Mouse (Mus musculus) MEL (cell line): Measurements from ENCODE around the gene Poll. TPM values are rescaled to one million over a fixed set of nuclear protein-coding genes. Genes with fewer than 3 reads are reported as not detected.

Source experiments
- DNase-seq: peaks from one replicate; pipeline ENCODE4 v3.0.0; 2011; ENCODE audit warnings: low read depth, low spot score
- H3K27ac ChIP-seq: 2 replicates; pipeline ENCODE4 v1.5.1; 2012; ENCODE audit warnings: low read depth, mild to moderate bottlenecking, control low read depth, low read length, moderate library complexity; ENCODE audit not compliant: control insufficient read depth
- H3K27me3 ChIP-seq, 2 experiments: fragments of 150-350 bp in 1 of 2; sonication (generic) in 1 of 2; 2 replicates each; pipeline ENCODE4 v1.6.1; 2012; ENCODE audit warnings: low read length in 2 of 2, mild to moderate bottlenecking in 2 of 2, improper control_type of control experiment in 1 of 2, moderate library complexity in 1 of 2; ENCODE audit not compliant: insufficient read depth in 2 of 2, control insufficient read depth in 1 of 2
- H3K36me3 ChIP-seq, 2 experiments: 2 replicates each; pipeline ENCODE4 v1.6.1; 2012 to 2014; ENCODE audit warnings: low read length in 2 of 2, improper control_type of control experiment in 1 of 2, inconsistent platforms in 1 of 2, mild to moderate bottlenecking in 1 of 2; ENCODE audit not compliant: insufficient read depth in 2 of 2, control insufficient read depth in 1 of 2
- H3K4me1 ChIP-seq, 2 experiments: fragments of 150-350 bp in 1 of 2; sonication (generic) in 1 of 2; 2 replicates each; pipeline ENCODE4 v1.6.1; 2012; ENCODE audit warnings: low read length in 2 of 2, improper control_type of control experiment in 1 of 2, mild to moderate bottlenecking in 1 of 2; ENCODE audit not compliant: insufficient read depth in 2 of 2, control insufficient read depth in 1 of 2
- H3K4me3 ChIP-seq, 2 experiments: fragments of 150-350 bp in 1 of 2; sonication (generic) in 1 of 2; 2 replicates each; pipeline ENCODE4 v1.5.1; 2012; ENCODE audit warnings: low read depth in 2 of 2, low read length in 2 of 2, mild to moderate bottlenecking in 2 of 2, moderate library complexity in 2 of 2, control low read depth in 1 of 2, improper control_type of control experiment in 1 of 2; ENCODE audit not compliant: control insufficient read depth in 1 of 2, insufficient read depth in 1 of 2
- H3K79me2 ChIP-seq: 2 replicates; pipeline ENCODE4 v1.6.1; 2012; ENCODE audit warnings: mild to moderate bottlenecking, low read length, moderate library complexity; ENCODE audit not compliant: control insufficient read depth, poor library complexity, insufficient read depth
- H3K9ac ChIP-seq: 2 replicates; pipeline ENCODE4 v1.6.1; 2012; ENCODE audit warnings: low read depth, mild to moderate bottlenecking, control low read depth, low read length, moderate library complexity; ENCODE audit not compliant: control insufficient read depth, poor library complexity, severe bottlenecking
- H3K9me3 ChIP-seq: fragments of 150-350 bp; sonication (generic); replicated peaks from 2 replicates; pipeline ENCODE4 v1.6.1; 2012; ENCODE audit warnings: mild to moderate bottlenecking, low read length, improper control_type of control experiment, moderate library complexity; ENCODE audit not compliant: insufficient read depth
- CHD1 ChIP-seq: IDR thresholded peaks from 2 replicates; pipeline ENCODE4 v1.6.1; 2012; ENCODE audit warnings: low read depth, mild to moderate bottlenecking, inconsistent platforms, low read length, improper control_type of control experiment
- ELF1 ChIP-seq: IDR thresholded peaks from 2 replicates; pipeline ENCODE4 v1.6.1; 2014; ENCODE audit warnings: low read depth, mild to moderate bottlenecking, inconsistent platforms, low read length, improper control_type of control experiment, moderate library complexity
- EP300 ChIP-seq, 2 experiments: IDR thresholded peaks; 2 replicates each; pipeline ENCODE4 v1.6.1; 2011; ENCODE audit warnings: improper control_type of control experiment in 2 of 2, low read length in 2 of 2, low read depth in 1 of 2, mild to moderate bottlenecking in 1 of 2
- ETS1 ChIP-seq: IDR thresholded peaks from 2 replicates; pipeline ENCODE4 v1.6.1; 2012; ENCODE audit warnings: low read depth, mild to moderate bottlenecking, inconsistent platforms, low read length, improper control_type of control experiment, moderate library complexity
- GABPA ChIP-seq: IDR thresholded peaks from 2 replicates; pipeline ENCODE4 v1.6.1; 2012; ENCODE audit warnings: low read depth, mild to moderate bottlenecking, inconsistent platforms, low read length, improper control_type of control experiment, moderate library complexity
- GATA1 ChIP-seq: IDR thresholded peaks from 2 replicates; pipeline ENCODE4 v1.6.1; 2011; ENCODE audit warnings: low read depth, low read length, improper control_type of control experiment
- HCFC1 ChIP-seq: IDR thresholded peaks from 2 replicates; pipeline ENCODE4 v1.6.1; 2012; ENCODE audit warnings: low read depth, mild to moderate bottlenecking, inconsistent platforms, low read length, improper control_type of control experiment, moderate library complexity
- JUND ChIP-seq: IDR thresholded peaks from 2 replicates; pipeline ENCODE4 v1.6.1; 2011; ENCODE audit warnings: low read depth, mild to moderate bottlenecking, improper control_type of control experiment, low read length
- MAFK ChIP-seq: IDR thresholded peaks from 2 replicates; pipeline ENCODE4 v1.6.1; 2011; ENCODE audit warnings: low read depth, mild to moderate bottlenecking, low read length, improper control_type of control experiment, borderline replicate concordance
- MAX ChIP-seq: IDR thresholded peaks from 2 replicates; pipeline ENCODE4 v1.6.1; 2011; ENCODE audit warnings: low read length, improper control_type of control experiment
- MAZ ChIP-seq: IDR thresholded peaks from 2 replicates; pipeline ENCODE4 v1.6.1; 2012; ENCODE audit warnings: low read depth, mild to moderate bottlenecking, inconsistent platforms, low read length, improper control_type of control experiment
- MEF2A ChIP-seq: IDR thresholded peaks from 2 replicates; pipeline ENCODE4 v1.6.1; 2014; ENCODE audit warnings: low read depth, mild to moderate bottlenecking, inconsistent platforms, low read length, improper control_type of control experiment; ENCODE audit not compliant: poor library complexity, insufficient replicate concordance, severe bottlenecking; ENCODE audit errors: extremely low read depth
- MYB ChIP-seq: IDR thresholded peaks from 2 replicates; pipeline ENCODE4 v1.6.1; 2011; ENCODE audit warnings: mild to moderate bottlenecking, low read depth, low read length, improper control_type of control experiment
- NELFE ChIP-seq: IDR thresholded peaks from 2 replicates; pipeline ENCODE4 v1.6.1; 2011; ENCODE audit warnings: low read depth, low read length, improper control_type of control experiment
- NRF1 ChIP-seq: IDR thresholded peaks from 2 replicates; pipeline ENCODE4 v1.6.1; 2014; ENCODE audit warnings: low read depth, mild to moderate bottlenecking, inconsistent platforms, low read length, improper control_type of control experiment, moderate library complexity; ENCODE audit not compliant: poor library complexity, insufficient read depth, severe bottlenecking
- POLR2A ChIP-seq, 2 experiments: IDR thresholded peaks; 2 replicates each; pipeline ENCODE4 v1.6.1; 2011 to 2012; ENCODE audit warnings: low read length in 2 of 2, mild to moderate bottlenecking in 2 of 2, control low read depth in 1 of 2, improper control_type of control experiment in 1 of 2, low read depth in 1 of 2, moderate library complexity in 1 of 2; ENCODE audit not compliant: control insufficient read depth in 1 of 2, insufficient read depth in 1 of 2, poor library complexity in 1 of 2
- POLR2AphosphoS2 ChIP-seq: IDR thresholded peaks from 2 replicates; pipeline ENCODE4 v1.6.1; 2011; ENCODE audit warnings: low read length, improper control_type of control experiment
- SIN3A ChIP-seq: IDR thresholded peaks from 2 replicates; pipeline ENCODE4 v1.6.1; 2012; ENCODE audit warnings: low read length, improper control_type of control experiment, inconsistent platforms
- TAL1 ChIP-seq: IDR thresholded peaks from 2 replicates; pipeline ENCODE4 v1.6.1; 2012; ENCODE audit warnings: mild to moderate bottlenecking, inconsistent platforms, low read length, moderate library complexity, mixed read lengths
- TBP ChIP-seq: IDR thresholded peaks from 2 replicates; pipeline ENCODE4 v1.8.0; 2011; ENCODE audit warnings: low read depth, low read length, improper control_type of control experiment
- TCF12 ChIP-seq: IDR thresholded peaks from 2 replicates; pipeline ENCODE4 v1.6.1; 2014; ENCODE audit warnings: low read depth, mild to moderate bottlenecking, inconsistent platforms, low read length, improper control_type of control experiment, moderate library complexity
- UBTF ChIP-seq: IDR thresholded peaks from 2 replicates; pipeline ENCODE4 v1.6.1; 2012; ENCODE audit warnings: low read depth, mild to moderate bottlenecking, inconsistent platforms, low read length, improper control_type of control experiment, moderate library complexity, borderline replicate concordance; ENCODE audit not compliant: insufficient read depth
- USF1 ChIP-seq: IDR thresholded peaks from 2 replicates; pipeline ENCODE4 v1.6.1; 2014; ENCODE audit warnings: low read depth, mild to moderate bottlenecking, inconsistent platforms, low read length, improper control_type of control experiment, moderate library complexity
- USF2 ChIP-seq, 2 experiments: IDR thresholded peaks; 2 replicates each; pipeline ENCODE4 v1.6.1; 2011 to 2012; ENCODE audit warnings: improper control_type of control experiment in 2 of 2, low read length in 2 of 2, borderline replicate concordance in 1 of 2, inconsistent platforms in 1 of 2, low read depth in 1 of 2, mild to moderate bottlenecking in 1 of 2; ENCODE audit not compliant: insufficient read depth in 1 of 2
- ZNF384 ChIP-seq: IDR thresholded peaks from 2 replicates; pipeline ENCODE4 v1.6.1; 2012; ENCODE audit warnings: low read depth, mild to moderate bottlenecking, inconsistent platforms, low read length, improper control_type of control experiment
- polyA plus RNA-seq, 2 experiments: library from polyadenylated mRNA; stranded (reverse) in 1 of 2; unstranded in 1 of 2; fragments of >175 nt in 1 of 2; fragments of >200 nt in 1 of 2; gene quantifications; 2 replicates each; pipeline versions ENCODE4 v1.2.1 to v1.2.4; 2012; ENCODE audit warnings: low replicate concordance in 2 of 2, low read depth in 1 of 2; ENCODE audit not compliant: insufficient read length in 2 of 2, insufficient read depth in 1 of 2, missing spikeins in 1 of 2
- total RNA-seq: library from RNA; depleted of rRNA; stranded (reverse); fragments of 300-350 nt; gene quantifications from 2 replicates; pipeline ENCODE4 v1.2.3, GENCODE M21; 2012

The Poll gene
- total and polyA plus RNA-seq, 3 experiments: 14.9 to 19.0 TPM; not detected in 1

DNA sequence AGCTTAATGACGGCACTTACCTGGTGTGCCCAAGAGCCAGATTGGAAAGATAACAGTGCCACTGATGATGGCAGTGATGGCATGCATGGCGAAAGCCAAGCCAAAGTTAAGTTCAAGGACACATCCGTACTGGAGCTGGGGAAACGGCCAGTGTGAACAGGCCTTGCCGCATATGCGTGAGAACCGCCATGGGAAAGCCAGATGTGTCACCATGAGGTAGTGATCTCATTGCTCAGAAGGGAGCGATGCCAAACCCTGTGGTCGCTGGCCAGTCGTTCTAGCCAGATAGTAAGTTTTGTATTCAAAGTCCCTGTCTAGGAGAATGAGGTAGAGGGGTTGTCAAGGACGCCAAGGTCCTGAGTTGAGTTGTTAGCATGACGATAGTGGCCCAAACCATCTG lies 44.1 kb downstream of the Poll start:
- Histone ChIP-seq H3K9ac (no peak overlapping the region), H3K27ac (no peak overlapping the region), H3K4me3 (no peak overlapping the region), H3K79me2 (no peaks in the 10 kb centered on the region), H3K27me3 (no peaks in the 10 kb centered on the region), H3K9me3 (no peaks in the 10 kb centered on the region), H3K4me1 (no peaks in the 10 kb centered on the region; a peak in 1 of 4 replicates), H3K36me3 (peaks cover 0 to 4% of the 10 kb centered on the region in 2 experiments; a peak in 2 of 4 replicates)
- TF ChIP-seq MYB: no peak
- TF ChIP-seq ZNF384: no peak
- no peak for TF ChIP-seq TCF12
- TF ChIP-seq GABPA: no peak
- no peak for TF ChIP-seq NELFE
- no peak for TF ChIP-seq MAZ
- TF ChIP-seq POLR2AphosphoS2: no peak
- no peak for TF ChIP-seq MAX
- no peak for TF ChIP-seq ETS1
- no peak for TF ChIP-seq MEF2A
- no peak for TF ChIP-seq CHD1
- TF ChIP-seq TAL1: no peak
- TF ChIP-seq ELF1: no peak
- no peak for TF ChIP-seq HCFC1
- TF ChIP-seq POLR2A (IDR thresholded peaks at IDR 0.05; ENCODE audit: control insufficient read depth in 1 of 2, insufficient read depth in 1 of 2, low read depth in 1 of 2, low read length in 2 of 2, poor library complexity in 1 of 2): no peak
- no peak for TF ChIP-seq GATA1
- DNase-seq: no peak

DNA sequence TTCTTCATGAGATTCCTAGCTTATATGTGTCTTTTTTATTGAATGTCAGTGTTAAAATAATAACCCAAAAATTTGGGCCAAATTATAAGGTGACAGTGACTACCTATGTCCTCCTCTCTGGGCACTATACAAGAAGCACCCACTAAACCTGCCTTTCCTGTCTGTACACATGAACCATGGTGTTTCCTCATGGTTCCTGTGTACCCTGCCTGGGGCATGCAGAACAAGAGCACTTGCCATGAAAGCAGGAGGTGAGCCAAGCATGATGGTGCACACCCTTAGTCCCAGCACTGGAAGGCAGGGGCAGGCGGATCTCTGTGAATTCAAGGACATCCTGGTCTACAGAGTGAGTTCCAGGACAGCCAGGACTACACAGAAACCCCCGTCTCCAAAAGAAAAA lies 45.0 kb downstream of the Poll start:
- no peak for DNase-seq
- no peak overlapping the region for H3K9ac ChIP-seq
- H3K4me3 ChIP-seq: no peak overlapping the region
- no peaks in the 10 kb centered on the region for H3K79me2 ChIP-seq
- H3K27ac ChIP-seq: no peak overlapping the region
- TF ChIP-seq NRF1 (no peak), UBTF (no peak), USF1 (no peak), NELFE (no peak), HCFC1 (no peak), USF2 (IDR thresholded peaks at IDR 0.05; ENCODE audit: borderline replicate concordance in 1 of 2, insufficient read depth in 1 of 2, low read depth in 1 of 2, low read length in 2 of 2) (no peak), TBP (no peak), SIN3A (no peak), ZNF384 (no peak), JUND (no peak), EP300 (IDR thresholded peaks at IDR 0.05; ENCODE audit: low read depth in 1 of 2, low read length in 2 of 2) (no peak), CHD1 (no peak), MAFK (no peak), GATA1 (no peak)
- TF ChIP-seq, all 39 proteins: peak for 0
- Histone ChIP-seq H3K27me3 (no peaks in the 10 kb centered on the region), H3K9me3 (no peaks in the 10 kb centered on the region), H3K4me1 (peaks cover 1 to 7% of the 10 kb centered on the region in 2 experiments; a peak in 2 of 4 replicates), H3K36me3 (peaks cover 4 to 6% of the 10 kb centered on the region in 2 experiments)
